Mouse (Mus musculus): ENCODE measurements around the gene Gm21776. TPM values are rescaled to one million over a fixed set of nuclear protein-coding genes. Genes with fewer than 3 reads are reported as not detected.

The Gm21776 gene
- polyA plus RNA-seq (2015; fragmentation: Nextera tagmentation; extraction: Ambion mirVana) = not detected in 2 replicates

DNA sequence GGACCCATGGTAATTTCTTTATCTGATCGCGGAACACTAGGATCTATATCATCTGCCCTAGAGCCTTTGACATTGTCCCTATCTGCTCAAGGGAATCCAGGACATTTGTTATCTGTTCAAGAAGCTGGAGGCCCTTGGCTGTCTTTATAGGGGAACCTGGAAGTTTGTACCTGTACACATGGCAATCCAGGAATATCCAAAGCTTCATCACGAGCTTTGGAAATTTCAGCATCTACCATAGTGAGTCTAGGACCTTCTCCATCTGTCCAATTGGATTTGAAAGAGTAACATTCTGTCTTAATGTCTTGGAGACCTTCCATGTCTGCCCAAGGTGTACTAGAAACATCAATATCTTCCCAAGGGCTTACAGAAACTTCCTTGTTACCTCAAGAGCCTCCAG, at the start of gene Gm21776:
TSS of gene Gm21776 (plus strand) at position 301 of the 400 bp plus-strand sequence.

